ENCODE assay signal across 8 mouse cellular contexts in the genomic region with DNA sequence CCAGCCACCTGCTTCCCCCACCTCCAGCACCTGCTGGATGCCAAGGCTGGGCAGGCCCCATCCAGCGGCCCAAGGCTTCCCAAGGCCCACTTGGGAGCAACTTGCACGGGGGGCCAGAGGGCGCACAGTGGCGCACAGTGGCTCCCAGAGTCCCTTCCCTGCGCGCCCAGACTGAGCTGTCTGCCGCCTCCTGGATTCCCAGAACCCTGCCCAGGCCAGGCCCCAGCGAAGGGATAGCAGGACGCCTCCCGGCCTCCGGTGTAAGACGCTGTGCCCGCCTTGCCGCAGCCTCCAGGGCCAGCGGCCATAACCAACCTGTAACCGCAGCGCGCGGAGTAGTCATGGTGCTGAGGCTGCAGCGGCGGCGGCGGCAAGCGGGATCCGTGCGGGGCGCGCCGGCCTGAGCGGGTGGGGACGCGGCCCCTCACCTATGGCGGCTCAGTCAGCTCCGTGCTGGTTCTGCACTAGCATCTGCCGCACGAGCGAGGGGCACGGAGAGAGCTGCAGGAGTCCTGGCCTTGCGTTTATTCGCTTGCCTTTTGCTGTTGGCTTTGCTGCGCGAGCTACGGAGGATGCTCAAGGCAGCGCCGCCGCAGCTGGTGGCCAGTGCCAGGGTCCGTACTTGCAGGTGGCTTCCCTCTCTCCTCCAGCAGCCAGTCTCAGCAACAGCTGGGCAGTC. TPM values are rescaled to one million over a fixed set of nuclear protein-coding genes. Genes with fewer than 3 reads are reported as not detected.
DNase-seq lines count a peak whose midpoint lies in the region; ATAC-seq and TF ChIP-seq lines count a peak whose summit lies in the region.

A gene (minus strand): TSS at position 644 of the 679 bp plus-strand sequence.

- 1% methylated on average over 47 of the region's 47 CpGs for WGBS in forebrain, embryonic 16.5 days
- WGBS in intestine, embryonic 15.5 days, result 2% methylated on average over 47 of the region's 47 CpGs
- 5% methylated on average over 47 of the region's 47 CpGs for whole genome bisulfite sequencing in liver, embryonic 13.5 days (ENCODE audit: insufficient replicate concordance)
- 4% methylated on average over 47 of the region's 47 CpGs for WGBS in small intestine, adult 2 months

- peak within 1 kb of the TSS; percentile 49 for H3K27ac ChIP-seq in gastrocnemius, adult 2 months
- peak within 1 kb of the TSS; percentile 43 for H3K27ac ChIP-seq in forebrain, embryonic 16.5 days (ENCODE audit: low read length)
- no peak within 1 kb of the TSS; the same call in 1 of the 2 replicates for H3K27ac ChIP-seq in intestine, embryonic 15.5 days
- H3K27ac ChIP-seq in liver, embryonic 13.5 days, result no peak within 1 kb of the TSS
- H3K27ac ChIP-seq in small intestine, adult 2 months (ENCODE audit: insufficient read depth, low read depth, low read length), result no peak within 1 kb of the TSS

- H3K27me3 ChIP-seq in forebrain, embryonic 16.5 days (replicated peaks; ENCODE audit: control insufficient read depth, insufficient read depth, low read length), result no peaks in the 10 kb centered on the region
- peaks cover 13% of the 10 kb centered on the region for H3K27me3 ChIP-seq in intestine, embryonic 15.5 days (replicated peaks)
- peaks cover 18% of the 10 kb centered on the region for H3K27me3 ChIP-seq in liver, embryonic 13.5 days
- H3K27me3 ChIP-seq in small intestine, adult 2 months (ENCODE audit: control insufficient read depth, insufficient read depth, low read length), result no peaks in the 10 kb centered on the region

- H3K4me2 ChIP-seq in forebrain, embryonic 16.5 days (ENCODE audit: low read length), result peak within 1 kb of the TSS; percentile 71
- H3K4me2 ChIP-seq in intestine, embryonic 15.5 days (replicated peaks), result peak within 1 kb of the TSS; percentile 86
- peak within 1 kb of the TSS; percentile 34 for H3K4me2 ChIP-seq in liver, embryonic 13.5 days

- peaks cover 15% of the 10 kb centered on the region for H3K4me1 ChIP-seq in forebrain, embryonic 16.5 days (replicated peaks; ENCODE audit: control insufficient read depth, insufficient read depth, low read length)
- H3K4me1 ChIP-seq in intestine, embryonic 15.5 days (replicated peaks), result no peaks in the 10 kb centered on the region; the same call in 1 of the 2 replicates
- no peaks in the 10 kb centered on the region for H3K4me1 ChIP-seq in liver, embryonic 13.5 days (replicated peaks)
- H3K4me1 ChIP-seq in small intestine, adult 2 months (ENCODE audit: control insufficient read depth, insufficient read depth, insufficient read length, low read length), result peaks cover 3% of the 10 kb centered on the region; the same call in 1 of the 2 replicates

- ATAC-seq in forebrain, embryonic 16.5 days, result peak; percentile 91
- ATAC-seq in intestine, embryonic 15.5 days, result peak; percentile 82
- ATAC-seq in liver, embryonic 13.5 days (ENCODE audit: low read depth), result no peak; the same call in 1 of the 2 replicates

- intact Hi-C loops in gastrocnemius, adult 2 months (cut with DNase I), result no loop called here

- peak; percentile 24 for DNase-seq in gastrocnemius, adult 2 months
- no peak for DNase-seq in gastrocnemius, postnatal 25 days
- peak; percentile 64 to 82 for DNase-seq in cerebellum, adult 18-20 months
- no peak for DNase-seq in liver, embryonic 13.5 days
- no peak for DNase-seq in kidney, adult 18-20 months

- TF ChIP-seq POLR2A in small intestine, adult 2 months (IDR thresholded peaks at IDR 0.05; ENCODE audit: low read depth, low read length), result no peak

- H3K9me3 ChIP-seq in forebrain, embryonic 16.5 days (ENCODE audit: control insufficient read depth, low read length), result no peaks in the 10 kb centered on the region
- H3K9me3 ChIP-seq in intestine, embryonic 15.5 days, result no peaks in the 10 kb centered on the region
- no peaks in the 10 kb centered on the region for H3K9me3 ChIP-seq in liver, embryonic 13.5 days (replicated peaks)

- H3K36me3 ChIP-seq in forebrain, embryonic 16.5 days (ENCODE audit: control insufficient read depth, insufficient read depth), result no peaks in the 10 kb centered on the region
- H3K36me3 ChIP-seq in intestine, embryonic 15.5 days, result no peaks in the 10 kb centered on the region
- no peaks in the 10 kb centered on the region for H3K36me3 ChIP-seq in liver, embryonic 13.5 days
- H3K36me3 ChIP-seq in small intestine, adult 2 months (ENCODE audit: control insufficient read depth, insufficient read depth, low read length), result no peaks in the 10 kb centered on the region

- TF ChIP-seq CTCF in gastrocnemius, adult 2 months (IDR thresholded peaks at IDR 0.05), result no peak
- no peak for TF ChIP-seq CTCF in small intestine, adult 2 months (IDR thresholded peaks at IDR 0.05; ENCODE audit: extremely low read depth, insufficient read length, insufficient replicate concordance, low read depth, low read length)

- H3K4me3 ChIP-seq in gastrocnemius, adult 2 months, result peak within 1 kb of the TSS; percentile 63
- peak within 1 kb of the TSS; percentile 67 for H3K4me3 ChIP-seq in forebrain, embryonic 16.5 days (replicated peaks; ENCODE audit: low read length)
- peak within 1 kb of the TSS; percentile 45 for H3K4me3 ChIP-seq in intestine, embryonic 15.5 days (replicated peaks)
- H3K4me3 ChIP-seq in liver, embryonic 13.5 days (replicated peaks), result peak within 1 kb of the TSS; percentile 18; the same call in 1 of the 2 replicates
- peak within 1 kb of the TSS; percentile 50 for H3K4me3 ChIP-seq in small intestine, adult 2 months (ENCODE audit: low read depth, low read length)

- H3K9ac ChIP-seq in forebrain, embryonic 16.5 days (replicated peaks; ENCODE audit: low read depth, low read length), result peak within 1 kb of the TSS; percentile 75
- H3K9ac ChIP-seq in intestine, embryonic 15.5 days, result peak within 1 kb of the TSS; percentile 21; the same call in 1 of the 2 replicates
- no peak within 1 kb of the TSS for H3K9ac ChIP-seq in liver, embryonic 13.5 days

RNA-seq across cellular contexts. Expression of the gene that starts here (rescaled TPM):
- under 1 TPM; 0.15 to 0.47 TPM for total RNA-seq in gastrocnemius, adult 2 months (2021)
- total RNA-seq in gastrocnemius, postnatal 25 days (2021), result under 1 TPM; 0.19 to 0.31 TPM
- 6.6 and 9.6 TPM in 2 replicates for polyA plus RNA-seq in forebrain, embryonic 16.5 days (2015; fragmentation: Nextera tagmentation; extraction: Ambion mirVana)
- 0.86 and 1.0 TPM in 2 replicates for polyA plus RNA-seq in intestine, embryonic 15.5 days (2015; fragmentation: Nextera tagmentation; extraction: Ambion mirVana)
- 0.03 TPM in 1 of 2 replicates, not detected in the other for polyA plus RNA-seq in liver, embryonic 13.5 days (2015; fragmentation: Nextera tagmentation; extraction: Ambion mirVana)
- 0.03 and 0.18 TPM in 2 replicates for polyA plus RNA-seq in small intestine, adult 2 months (2012; rRNA removed)

Comparison
In these comparisons a context has a peak if more than half of its experiments do, and no peak if none do; other contexts are left out.
1. Peak in DNase-seq, H3K4me3 ChIP-seq and H3K27ac ChIP-seq in gastrocnemius, adult 2 months; RNA of the gene not detected or under 1 TPM.
2. DNase-seq: peak in cerebellum, adult 18-20 months (2 of 2); none in gastrocnemius, postnatal 25 days (single experiment), liver, embryonic 13.5 days (single experiment) and kidney, adult 18-20 months (single experiment).
3. H3K4me2 ChIP-seq: peak in every context shown above with its lines; median percentile 86 in intestine, embryonic 15.5 days; 71 in forebrain, embryonic 16.5 days; 34 in liver, embryonic 13.5 days.
4. Peak in every context shown above with its lines, with median percentiles within 50 percentile points of each other: H3K4me3 ChIP-seq.